Mouse (Mus musculus) bone marrow macrophage, adult 2 months (primary cell): ENCODE measurements at regions not wholly inside any gene's neighbourhood (a gene's known extent, or its start where the extent isn't known, plus 50 kb on each side); places are given as distances from the start of the nearest gene placed in this dataset.

Experiments
- CTCF ChIP-seq: IDR thresholded peaks from 2 replicates; pipeline ENCODE4 v1.5.1; 2012; ENCODE audit warnings: low read depth, mild to moderate bottlenecking, low read length, moderate library complexity
- POLR2A ChIP-seq: IDR thresholded peaks from 2 replicates; pipeline ENCODE4 v1.6.1; 2012; ENCODE audit warnings: mild to moderate bottlenecking, low read depth, low read length, borderline replicate concordance

DNA sequence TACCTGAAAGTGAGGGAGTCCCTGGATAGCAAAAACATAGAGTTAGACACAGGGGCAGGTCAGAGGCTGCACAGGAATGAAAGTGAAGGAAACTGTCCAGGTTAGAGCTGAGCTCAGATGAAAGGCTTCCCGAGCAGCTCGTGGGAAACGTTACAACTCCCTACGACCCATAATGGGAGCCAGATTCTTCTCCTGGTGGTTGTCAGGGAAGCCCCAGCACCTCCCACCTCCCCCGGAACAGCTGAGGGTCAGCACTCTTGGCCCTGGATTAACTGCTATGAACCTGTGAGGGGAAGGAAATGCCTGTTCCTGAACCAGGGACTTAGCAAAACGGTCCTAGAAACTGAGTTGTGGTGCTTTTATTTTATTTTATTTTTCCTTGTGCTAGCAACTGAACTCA is 397.2 kb downstream of the Zfp536 start:
- TF ChIP-seq CTCF (no peak), POLR2A (no peak)
